Mouse (Mus musculus) monocyte, adult 59 days (primary cell): ENCODE data around the gene Rbm38. TPM values are rescaled to one million over a fixed set of nuclear protein-coding genes. Genes with fewer than 3 reads are reported as not detected.

Source experiments
- total RNA-seq, 2 experiments: library from RNA; stranded (reverse); gene quantifications; one replicate each; pipeline ENCODE4 v1.2.4; 2023

Gene Rbm38
- 10 to 100 TPM; 56.3 to 61.8 TPM for total RNA-seq

DNA sequence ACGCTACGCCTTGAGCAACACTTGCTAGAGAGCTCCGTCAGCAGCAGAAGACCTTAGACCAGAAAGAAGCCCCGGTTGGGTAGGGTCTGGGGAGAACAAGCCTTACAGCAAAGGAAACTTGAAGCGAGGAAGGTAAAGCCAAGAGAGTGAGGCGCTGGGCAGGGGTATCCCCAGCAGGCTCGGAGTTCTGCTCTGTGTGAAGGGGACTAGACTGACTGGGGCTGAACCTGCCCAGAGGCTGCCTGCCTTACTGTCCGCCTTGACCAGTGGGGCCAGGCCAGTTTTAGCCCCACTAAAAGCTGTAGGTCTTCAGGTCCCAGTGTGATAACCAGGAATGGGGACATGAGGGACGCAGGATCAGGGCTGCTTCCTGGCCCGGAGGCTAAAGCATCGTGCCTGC is at the start of gene Rbm38:
Rbm38 (plus strand) TSS at position 69 of the 400 bp plus-strand sequence.

DNA sequence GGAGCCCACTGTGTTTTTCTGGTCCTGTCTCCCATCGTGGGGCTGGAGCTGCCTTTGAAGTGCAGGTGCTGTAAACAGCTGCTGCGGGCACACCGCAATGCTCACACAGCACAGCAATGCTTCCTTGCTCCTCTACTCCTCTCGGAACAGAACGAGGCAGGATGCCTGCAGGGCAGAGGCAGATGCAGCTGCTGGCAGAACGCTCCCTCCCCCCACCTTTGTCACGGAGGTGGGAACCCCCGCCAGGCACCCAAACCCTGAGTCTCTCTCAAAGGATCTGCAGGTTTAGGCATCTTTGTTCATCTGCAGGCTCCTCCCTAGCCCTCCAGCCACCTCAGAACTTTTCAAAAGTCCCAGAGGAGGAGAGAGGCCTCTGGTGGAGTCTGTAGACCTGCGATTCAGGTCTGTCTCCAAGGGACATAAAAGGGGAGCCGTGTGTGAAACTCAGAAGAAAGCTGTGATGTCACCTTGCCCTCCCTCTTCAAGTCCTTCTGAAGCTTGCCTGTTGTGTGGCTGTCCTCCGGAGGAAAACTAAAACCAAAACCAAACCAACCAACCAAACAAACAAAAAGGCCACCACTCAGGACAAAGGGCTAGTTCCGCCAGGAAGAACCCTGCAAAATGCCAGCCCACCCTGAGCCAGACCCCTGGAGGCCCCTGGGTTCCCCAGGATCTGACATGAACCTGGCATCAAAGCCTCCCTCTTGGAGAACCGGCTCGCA is 42.7 kb upstream of the Rbm38 start, which contains the start of gene Spo11:
Spo11 (plus strand) TSS at position 292 of the 722 bp plus-strand sequence.

DNA sequence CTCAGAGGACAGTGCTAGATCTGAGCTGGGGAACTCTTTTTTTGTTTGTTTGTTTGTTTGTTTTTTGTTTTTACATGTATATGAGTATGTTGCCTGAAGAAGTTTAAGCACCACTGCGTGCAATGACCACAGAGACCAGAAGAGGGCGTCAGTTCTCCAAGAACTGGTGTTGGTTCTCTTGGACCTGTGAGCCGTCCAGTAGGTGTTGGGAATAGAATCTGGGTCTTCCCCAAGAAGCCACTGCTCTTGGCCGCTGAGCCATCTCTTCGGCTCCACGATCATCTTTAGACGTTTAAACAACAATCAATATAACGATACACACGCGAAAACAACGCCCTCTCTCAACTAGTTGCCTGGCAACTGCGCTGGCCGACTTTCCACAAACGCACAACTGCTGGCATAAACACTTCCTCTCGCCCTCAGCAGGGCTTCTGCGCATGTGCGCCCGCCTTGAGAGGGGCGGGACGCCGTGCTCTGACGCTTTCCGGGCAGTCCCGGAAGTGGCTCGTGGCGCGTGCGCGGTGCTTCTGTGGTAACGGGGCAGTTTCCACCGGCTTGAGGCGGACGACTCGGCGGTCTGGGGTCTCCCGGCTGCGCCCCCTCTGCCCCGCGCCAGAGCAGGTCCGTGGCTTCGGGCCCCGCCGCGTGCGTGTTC is 20.5 kb upstream of the Rbm38 start, which contains the start of gene Rae1:
Rae1 (plus strand) TSS at position 488 of the 655 bp plus-strand sequence.

Other genes starting within 250 kb of the Rbm38 start
- gene Bmp7, start 80.2 kb upstream of the Rbm38 start, total RNA-seq: not detected
- gene Spo11, start 42.8 kb upstream of the Rbm38 start, total RNA-seq: not detected
- gene Rae1, start 20.4 kb upstream of the Rbm38 start, total RNA-seq: 10 to 100 TPM; 40.4 to 45.7 TPM
- gene Ctcfl, start 99.0 kb downstream of the Rbm38 start, total RNA-seq: not detected
- gene Pck1, start 132.6 kb downstream of the Rbm38 start, total RNA-seq: not detected
- 10 to 100 TPM; 66.4 to 96.4 TPM for gene Zbp1, start 198.4 kb downstream of the Rbm38 start, total RNA-seq